Mouse (Mus musculus) E14TG2a.4 (cell line): ENCODE measurements around the gene Ifna13.

Experiments
- H3K27me3 ChIP-seq: 2 replicates; pipeline ENCODE4 v1.6.1; 2014; ENCODE audit warnings: low read length, control low read depth; ENCODE audit not compliant: insufficient read depth
- H3K36me3 ChIP-seq: 2 replicates; pipeline ENCODE4 v1.6.1; 2014; ENCODE audit warnings: low read length, control low read depth; ENCODE audit not compliant: insufficient read depth
- H3K4me1 ChIP-seq: replicated peaks from 2 replicates; pipeline ENCODE4 v1.6.1; 2014; ENCODE audit warnings: low read depth, low read length, control low read depth
- H3K4me3 ChIP-seq: replicated peaks from 2 replicates; pipeline ENCODE4 v1.5.1; 2014; ENCODE audit warnings: mild to moderate bottlenecking, low read length
- H3K9me3 ChIP-seq: 2 replicates; pipeline ENCODE4 v1.6.1; 2014; ENCODE audit warnings: low read length, control low read depth
- CTCF ChIP-seq: conservative IDR thresholded peaks from 2 replicates; pipeline ENCODE4 v1.5.1; 2014; ENCODE audit warnings: low read length
- NANOG ChIP-seq: IDR thresholded peaks from 2 replicates; pipeline ENCODE4 v1.6.1; 2014; ENCODE audit warnings: borderline replicate concordance, low read length, mixed read lengths
- POU5F1 ChIP-seq: IDR thresholded peaks from 2 replicates; pipeline ENCODE4 v1.6.1; 2014; ENCODE audit warnings: low read length, borderline replicate concordance

The Ifna13 gene

GRCm38 (mm10) chr4:88644359-88644758 lies at the start of gene Ifna13:
Ifna13 (minus strand) TSS chr4:88644459.
- H3K27me3 ChIP-seq = no peaks in the 10 kb centered on the region

GRCm38 (mm10) chr4:88693392-88693791 lies 49.1 kb upstream of the Ifna13 start:
- H3K9me3 ChIP-seq = peaks cover 10% of the 10 kb centered on the region
- TF ChIP-seq POU5F1 = no peak
- TF ChIP-seq CTCF = no peak
- no peaks in the 10 kb centered on the region for H3K27me3 ChIP-seq
- no peaks in the 10 kb centered on the region for H3K4me1 ChIP-seq
- no peak overlapping the region for H3K4me3 ChIP-seq
- H3K36me3 ChIP-seq = no peaks in the 10 kb centered on the region

More at GRCm38 (mm10) chr4:88644359-88644758, at the start of gene Ifna13:
- H3K36me3 ChIP-seq = no peaks in the 10 kb centered on the region
- H3K4me3 ChIP-seq = no peak within 1 kb of the TSS
- H3K4me1 ChIP-seq = no peaks in the 10 kb centered on the region
- TF ChIP-seq CTCF = no peak
- TF ChIP-seq POU5F1 = no peak
- TF ChIP-seq NANOG = no peak
- peaks cover 85% of the 10 kb centered on the region for H3K9me3 ChIP-seq

- Histone ChIP-seq H3K9me3 (peaks cover 10% of the 10 kb centered on the region), H3K36me3 (no peaks in the 10 kb centered on the region), H3K4me3 (no peak overlapping the region), H3K4me1 (no peaks in the 10 kb centered on the region), H3K27me3 (no peaks in the 10 kb centered on the region)
- TF ChIP-seq POU5F1 (no peak), CTCF (no peak), NANOG (no peak)
Measured at GRCm38 (mm10) chr4:88692537-88692936, 48.3 kb upstream of the Ifna13 start.

DNA sequence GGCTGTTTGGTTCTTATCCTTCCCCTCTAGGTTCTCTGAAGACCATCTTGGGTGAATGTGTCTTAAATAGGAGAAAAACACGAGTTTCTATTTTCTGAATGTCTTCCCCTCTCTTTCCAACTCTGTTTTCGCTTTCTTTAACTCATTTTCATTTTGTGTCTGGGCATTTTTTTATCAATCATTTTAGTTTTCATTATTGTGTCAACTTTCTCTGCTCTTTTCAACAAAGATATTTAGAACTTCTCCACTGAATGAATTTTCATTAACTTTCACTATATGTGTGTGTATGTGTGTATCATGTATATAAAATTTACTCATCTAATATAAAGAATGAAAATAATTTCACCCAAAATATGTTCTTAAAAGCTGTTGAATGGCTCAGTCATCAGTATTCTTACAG lies 47.0 kb upstream of the Ifna13 start, which contains the start of gene Ifnab:
Gene Ifnab, minus strand, starts transcription at position 101 of the 400 bp plus-strand sequence.
- no peaks in the 10 kb centered on the region for H3K27me3 ChIP-seq
- no peaks in the 10 kb centered on the region for H3K36me3 ChIP-seq
- H3K4me3 ChIP-seq = no peak within 1 kb of the TSS
- H3K4me1 ChIP-seq = no peaks in the 10 kb centered on the region
- peaks cover 10% of the 10 kb centered on the region for H3K9me3 ChIP-seq
- TF ChIP-seq POU5F1 (no peak), NANOG (no peak), CTCF (no peak)

DNA sequence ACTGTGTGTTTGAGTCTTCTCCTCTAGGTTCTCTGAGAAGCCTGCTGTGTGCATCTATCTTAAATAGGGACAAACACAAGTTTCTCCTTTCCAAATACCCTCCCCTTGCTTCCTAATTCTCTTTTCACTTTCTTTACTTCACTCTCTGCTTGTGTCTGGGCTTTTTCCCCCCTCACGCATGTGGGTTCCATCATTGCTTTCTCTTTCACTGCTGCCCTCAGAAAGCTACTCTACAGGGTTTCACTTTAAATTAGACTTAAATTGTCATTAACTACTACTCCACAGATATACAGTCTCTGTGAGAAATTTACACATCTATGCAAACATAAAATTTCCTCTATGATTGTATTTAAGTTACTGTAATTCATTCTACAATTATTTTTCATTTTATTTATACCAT lies 39.6 kb upstream of the Ifna13 start, which contains the start of gene Ifna2:
Gene Ifna2, minus strand, starts transcription at position 101 of the 400 bp plus-strand sequence.
- Histone ChIP-seq H3K27me3 (no peaks in the 10 kb centered on the region), H3K4me3 (no peak within 1 kb of the TSS), H3K4me1 (no peaks in the 10 kb centered on the region), H3K9me3 (peaks cover 5% of the 10 kb centered on the region; the same call in 1 of the 2 replicates), H3K36me3 (no peaks in the 10 kb centered on the region)
- TF ChIP-seq NANOG (no peak), CTCF (no peak), POU5F1 (no peak)

DNA sequence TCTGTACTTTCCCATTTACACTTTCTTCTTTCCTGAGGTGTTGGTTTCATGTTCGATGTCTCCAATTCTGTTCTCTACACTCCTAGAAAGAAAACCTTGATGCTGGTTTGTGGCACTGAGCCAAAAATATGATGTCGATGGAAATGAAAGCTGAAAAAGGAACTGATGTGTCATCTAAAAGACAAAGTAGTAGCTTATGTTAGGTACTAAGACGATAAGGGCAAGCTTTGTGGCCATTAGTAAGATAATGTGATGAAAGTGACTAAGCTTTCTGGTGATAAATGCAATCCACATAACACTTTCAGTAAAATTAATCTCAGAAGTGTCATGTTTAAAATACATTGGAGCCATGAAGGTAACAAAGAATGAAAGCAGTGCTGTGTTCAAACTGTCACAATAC lies 37.1 kb upstream of the Ifna13 start:
- Histone ChIP-seq H3K36me3 (no peaks in the 10 kb centered on the region), H3K4me3 (no peak overlapping the region), H3K9me3 (no peaks in the 10 kb centered on the region), H3K4me1 (no peaks in the 10 kb centered on the region), H3K27me3 (no peaks in the 10 kb centered on the region)
- TF ChIP-seq CTCF (no peak), POU5F1 (no peak), NANOG (no peak)

DNA sequence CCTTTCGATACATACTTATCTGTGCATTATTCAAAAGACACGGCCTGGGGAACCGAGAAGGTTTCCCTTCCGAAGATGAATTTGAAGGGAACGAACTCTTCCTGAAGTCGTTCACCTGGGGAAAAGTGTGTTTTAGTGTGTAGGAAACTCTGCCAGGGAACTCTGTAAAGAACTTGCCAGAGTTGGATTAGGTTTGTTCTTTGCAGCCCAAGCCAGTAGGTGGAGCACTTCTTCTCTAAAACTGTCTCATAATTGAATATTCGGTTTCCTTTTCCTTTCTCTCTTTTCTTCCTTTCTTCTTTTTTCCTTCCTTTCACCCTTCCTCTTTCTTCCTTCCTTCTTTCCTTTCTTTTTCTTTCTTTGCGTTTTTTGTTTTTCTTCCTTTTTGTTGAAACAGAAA lies 36.1 kb upstream of the Ifna13 start:
- no peak for TF ChIP-seq NANOG
- TF ChIP-seq POU5F1 = no peak
- peak; percentile 44 for TF ChIP-seq CTCF
- H3K36me3 ChIP-seq = no peaks in the 10 kb centered on the region
- H3K4me3 ChIP-seq = no peak overlapping the region
- H3K27me3 ChIP-seq = no peaks in the 10 kb centered on the region
- H3K9me3 ChIP-seq = no peaks in the 10 kb centered on the region
- H3K4me1 ChIP-seq = no peaks in the 10 kb centered on the region

DNA sequence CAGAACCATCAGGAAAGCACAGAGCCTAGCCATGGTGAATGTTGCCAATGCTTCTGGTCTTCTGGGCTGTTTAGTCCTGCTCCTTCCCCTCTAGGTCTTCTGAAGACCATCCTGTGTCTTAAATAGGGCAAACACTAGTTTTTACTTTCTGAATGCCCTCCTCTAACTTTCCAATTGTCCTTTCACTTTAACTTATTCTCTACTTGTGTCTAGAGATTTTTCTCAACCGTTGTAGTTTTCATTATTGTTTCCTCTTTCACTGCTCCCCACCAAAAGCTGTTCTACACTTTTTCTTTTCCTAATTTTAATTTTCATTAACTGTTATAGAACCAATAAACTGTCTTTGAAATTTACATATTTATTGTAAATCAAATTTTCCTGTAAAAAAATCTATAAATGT lies 32.6 kb upstream of the Ifna13 start, which contains the start of gene Ifna16:
Gene Ifna16, minus strand, starts transcription at position 101 of the 400 bp plus-strand sequence.
- Histone ChIP-seq H3K36me3 (no peaks in the 10 kb centered on the region), H3K27me3 (no peaks in the 10 kb centered on the region), H3K4me1 (no peaks in the 10 kb centered on the region), H3K9me3 (no peaks in the 10 kb centered on the region), H3K4me3 (no peak within 1 kb of the TSS)
- TF ChIP-seq POU5F1 = no peak
- no peak for TF ChIP-seq NANOG
- no peak for TF ChIP-seq CTCF

- Histone ChIP-seq H3K4me1 (peaks cover 10% of the 10 kb centered on the region), H3K36me3 (no peaks in the 10 kb centered on the region), H3K4me3 (no peak overlapping the region), H3K9me3 (peaks cover 73% of the 10 kb centered on the region), H3K27me3 (no peaks in the 10 kb centered on the region)
- TF ChIP-seq NANOG (no peak), POU5F1 (no peak), CTCF (no peak)
Measured at GRCm38 (mm10) chr4:88655461-88655860, 11.2 kb upstream of the Ifna13 start.
